Mouse (Mus musculus): ENCODE results near the gene Eif5a.

DNA sequence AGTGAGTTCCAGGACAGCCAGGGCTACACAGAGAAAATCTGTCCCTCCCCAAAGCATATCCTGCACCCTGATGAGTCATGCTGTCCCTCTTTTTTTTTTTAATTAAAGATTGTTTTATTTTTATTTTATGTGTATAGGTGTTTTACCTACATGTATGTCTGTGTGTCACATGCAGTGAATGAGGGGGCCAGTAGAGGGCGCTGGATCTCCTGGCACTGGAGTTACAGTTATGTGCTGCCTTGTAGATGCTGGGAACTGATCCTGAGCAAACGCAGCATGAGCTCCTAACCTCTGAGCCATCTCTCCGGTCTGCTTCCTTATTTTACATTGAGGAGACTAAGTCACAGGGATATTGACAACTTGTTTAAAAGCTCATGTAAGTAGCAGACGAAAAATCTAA lies 38.7 kb downstream of the Eif5a start:
- TF ChIP-seq CTCF (IDR thresholded peaks at IDR 0.05; ENCODE audit: low read depth) (peak; percentile 71), EP300 (IDR thresholded peaks at IDR 0.05; ENCODE audit: low read depth) (no peak)
